Mouse (Mus musculus) inflammation-experienced regulatory T-cells (primary cell): ENCODE data around the gene Gckr. TPM values are rescaled to one million over a fixed set of nuclear protein-coding genes. Genes with fewer than 3 reads are reported as not detected.

ENCODE experiments used
- polyA plus RNA-seq, 2 experiments: library from polyadenylated mRNA; unstranded; fragments of 100-300 nt; shearing (Covaris generic); gene quantifications; one replicate each; pipeline ENCODE4 v1.2.1; 2017

Gene Gckr
- under 1 TPM; 0.07 to 0.99 TPM for polyA plus RNA-seq

DNA sequence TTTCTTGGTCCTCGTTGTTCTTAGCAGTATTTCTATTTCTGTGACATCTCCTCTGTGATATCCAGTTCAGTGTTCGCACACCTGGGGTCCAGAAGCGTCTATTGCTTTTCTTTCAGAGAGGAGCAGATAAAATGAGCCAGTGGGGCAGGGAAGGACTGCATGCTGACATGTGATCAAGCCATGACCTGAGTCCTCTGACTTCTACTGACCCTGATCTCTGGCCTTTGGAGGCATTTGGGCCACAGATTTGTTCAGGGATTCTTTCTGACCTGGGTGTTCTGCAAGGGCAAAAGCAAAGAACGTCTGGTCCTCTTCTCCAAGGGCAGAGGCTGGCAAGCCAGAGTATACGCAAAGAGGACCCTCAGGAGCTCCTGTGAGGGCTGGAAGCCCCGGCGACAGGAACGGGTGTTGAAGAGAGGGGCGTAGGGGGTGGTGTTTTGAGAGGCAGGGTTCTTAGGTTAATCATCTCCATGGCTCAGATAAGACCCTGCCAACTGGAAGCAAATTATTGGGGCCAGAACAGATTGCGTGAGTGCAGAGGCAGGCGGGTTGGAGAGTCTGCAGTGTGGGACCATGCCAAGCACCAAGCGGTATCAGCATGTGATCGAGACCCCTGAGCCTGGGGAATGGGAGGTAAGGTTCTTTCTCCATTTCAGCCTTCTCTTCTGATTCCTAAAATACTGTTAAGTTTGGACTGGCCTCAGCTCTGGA lies at the start of gene Gckr:
Gene Gckr, plus strand, starts transcription at position 397 of the 711 bp plus-strand sequence.

DNA sequence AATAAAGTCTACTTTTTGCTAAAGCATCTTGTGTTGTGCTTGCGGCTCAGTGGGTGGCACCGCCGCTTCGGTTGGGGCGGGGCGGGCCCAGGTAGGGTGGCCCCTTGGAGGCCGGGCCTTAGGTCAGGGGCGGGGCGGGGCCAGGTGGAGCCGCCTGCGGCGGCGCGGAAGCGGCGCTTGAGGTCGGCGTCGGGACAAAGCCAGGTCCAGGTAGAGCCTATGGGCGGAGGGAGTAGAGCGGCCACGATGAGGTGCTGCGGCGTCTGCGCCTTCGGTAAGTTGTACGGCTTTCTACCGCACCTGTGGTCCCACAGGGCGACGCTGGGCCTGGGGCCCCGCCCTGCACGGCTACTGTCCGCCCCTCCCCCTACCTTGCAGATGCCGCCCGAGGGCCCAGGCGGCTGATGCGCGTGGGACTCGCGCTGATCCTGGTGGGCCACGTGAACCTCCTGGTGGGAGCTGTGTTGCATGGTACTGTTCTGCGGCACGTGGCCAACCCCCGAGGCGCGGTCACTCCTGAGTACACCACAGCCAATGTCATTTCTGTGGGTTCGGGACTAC lies 45.6 kb upstream of the Gckr start, which contains the start of gene Krtcap3:
Gene Krtcap3, plus strand, starts transcription at position 151 of the 561 bp plus-strand sequence.

DNA sequence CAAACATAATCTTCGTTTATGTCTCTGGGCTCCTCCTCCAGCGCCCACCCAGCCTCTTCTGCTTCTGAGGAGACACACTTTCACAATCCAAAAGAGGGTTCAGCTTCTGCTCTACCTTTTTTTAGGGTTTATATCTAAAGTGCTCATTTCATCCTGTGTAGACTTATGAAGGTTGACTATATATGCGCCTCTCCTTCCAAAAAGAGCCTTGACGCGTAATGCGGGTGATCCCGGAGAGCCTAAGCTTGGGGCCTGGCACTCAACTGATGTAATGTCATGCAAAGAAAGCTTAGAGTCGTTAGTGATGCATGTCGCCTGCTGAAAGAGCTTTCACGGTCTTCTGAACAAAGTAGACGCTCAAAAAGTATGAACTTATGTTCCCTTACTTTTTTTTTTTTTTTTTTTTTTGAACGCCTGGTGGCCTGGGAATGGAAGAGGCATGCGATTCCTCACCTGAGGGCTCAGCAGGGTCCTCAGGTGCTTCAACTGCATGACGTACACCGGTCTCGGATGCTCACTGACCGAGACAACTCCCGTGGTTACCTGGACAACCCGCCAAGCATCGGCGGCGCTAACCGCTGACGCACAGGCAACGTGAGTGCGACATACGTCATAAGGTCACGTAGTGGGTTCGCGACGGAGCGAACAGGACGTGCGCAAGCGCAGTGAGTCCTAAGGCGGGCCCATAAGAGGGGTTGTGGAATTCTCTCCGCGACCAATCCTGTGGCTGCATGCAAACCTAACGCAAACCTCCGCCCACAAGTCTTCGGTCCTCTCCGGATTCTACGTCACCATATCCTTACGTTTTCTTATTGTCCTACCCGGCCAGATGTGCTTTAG lies 6.5 kb upstream of the Gckr start, which contains the start of gene Ift172:
Gene Ift172, minus strand, starts transcription at position 596 of the 840 bp plus-strand sequence.

DNA sequence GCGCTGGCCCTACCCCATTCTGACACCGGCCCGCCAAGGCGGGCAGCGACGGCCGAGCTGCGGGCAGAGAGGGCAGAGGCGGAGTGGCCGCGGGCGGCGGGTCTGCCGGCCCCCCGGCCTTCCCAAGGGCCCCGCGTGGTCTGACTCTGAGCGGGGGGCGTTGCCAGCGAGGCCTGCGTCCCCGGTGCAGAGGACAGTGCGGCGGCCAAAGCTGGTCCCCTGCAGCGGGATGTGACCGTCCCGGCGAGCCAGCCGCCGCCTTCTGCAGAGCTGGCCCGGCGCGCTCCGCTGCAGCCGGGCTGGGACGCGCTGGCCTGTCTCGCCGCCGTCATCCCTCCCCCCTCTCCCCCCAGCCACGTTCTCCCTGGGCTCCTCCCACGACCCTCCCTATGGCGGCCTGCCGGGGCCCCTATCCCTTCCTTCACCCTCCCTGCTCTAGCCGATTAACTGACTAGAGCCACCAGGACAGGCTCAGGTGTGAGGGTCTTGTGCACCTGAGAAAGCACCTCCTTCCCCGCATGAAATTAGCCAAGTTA lies 1.6 kb upstream of the Gckr start, which contains the start of gene Fndc4:
Gene Fndc4, minus strand, starts transcription at position 475 of the 536 bp plus-strand sequence.

Other genes starting within 250 kb of the Gckr start
- 100 to 1,000 TPM in 1 of 2 experiments, 10 to 100 TPM in 1; 82.7 to 103 TPM for gene Atraid, start 249.1 kb upstream of the Gckr start, polyA plus RNA-seq
- 10 to 100 TPM in 1 of 2 experiments, 1 to 10 TPM in 1; 7.0 to 10.5 TPM for gene Slc5a6, start 248.5 kb upstream of the Gckr start, polyA plus RNA-seq
- 10 to 100 TPM; 21.6 to 30.3 TPM for gene Cad, start 242.7 kb upstream of the Gckr start, polyA plus RNA-seq
- gene Dnajc5g, start 191.2 kb upstream of the Gckr start, polyA plus RNA-seq = not detected
- gene Slc30a3, start 189.2 kb upstream of the Gckr start, polyA plus RNA-seq = 1 to 10 TPM in 1 of 2 experiments, under 1 TPM in 1; 0.29 to 2.5 TPM
- gene Trim54, start 180.7 kb upstream of the Gckr start, polyA plus RNA-seq = not detected
- gene Ucn, start 158.6 kb upstream of the Gckr start, polyA plus RNA-seq = not detected
- gene Mpv17, start 143.2 kb upstream of the Gckr start, polyA plus RNA-seq = 10 to 100 TPM; 38.8 to 51.5 TPM
- gene Gm29609, start 117.5 kb upstream of the Gckr start, polyA plus RNA-seq = 1 to 10 TPM; 1.7 to 2.4 TPM
- 10 to 100 TPM; 73.6 to 89.2 TPM for gene Gtf3c2, start 117.3 kb upstream of the Gckr start, polyA plus RNA-seq
- 100 to 1,000 TPM; 120 to 152 TPM for gene Snx17, start 104.2 kb upstream of the Gckr start, polyA plus RNA-seq
- 10 to 100 TPM; 71.7 to 76.4 TPM for gene Eif2b4, start 104.0 kb upstream of the Gckr start, polyA plus RNA-seq
- gene Zfp513, start 95.1 kb upstream of the Gckr start, polyA plus RNA-seq = 10 to 100 TPM; 25.1 to 30.7 TPM
- 100 to 1,000 TPM; 130 to 173 TPM for gene Ppm1g, start 76.8 kb upstream of the Gckr start, polyA plus RNA-seq
- 100 to 1,000 TPM; 183 to 222 TPM for gene Nrbp1, start 56.6 kb upstream of the Gckr start, polyA plus RNA-seq
- 1 to 10 TPM in 1 of 2 experiments, under 1 TPM in 1; 0.40 to 1.1 TPM for gene Gm9970, start 56.2 kb upstream of the Gckr start, polyA plus RNA-seq
- 10 to 100 TPM; 42.9 to 53.5 TPM for gene Krtcap3, start 45.8 kb upstream of the Gckr start, polyA plus RNA-seq
- 10 to 100 TPM in 1 of 2 experiments, 1 to 10 TPM in 1; 6.7 to 10.3 TPM for gene Ift172, start 6.3 kb upstream of the Gckr start, polyA plus RNA-seq
- under 1 TPM; 0.16 to 0.71 TPM for gene Fndc4, start 1.4 kb upstream of the Gckr start, polyA plus RNA-seq
- gene Zfp512, start 155.0 kb downstream of the Gckr start, polyA plus RNA-seq = 10 to 100 TPM; 53.9 to 61.7 TPM
- 1 to 10 TPM in 1 of 2 experiments, under 1 TPM in 1; 0.35 to 2.4 TPM for gene 4930548H24Rik, start 188.3 kb downstream of the Gckr start, polyA plus RNA-seq
- gene Gpn1, start 197.3 kb downstream of the Gckr start, polyA plus RNA-seq = 10 to 100 TPM; 32.8 to 48.0 TPM
- 10 to 100 TPM; 51.0 to 58.9 TPM for gene Slc4a1ap, start 229.6 kb downstream of the Gckr start, polyA plus RNA-seq
- 10 to 100 TPM; 27.0 to 33.5 TPM for gene Supt7l, start 230.4 kb downstream of the Gckr start, polyA plus RNA-seq